Mouse (Mus musculus) forebrain, postnatal 0 days (tissue): Measurements from ENCODE around the gene Pigk. TPM values are rescaled to one million over a fixed set of nuclear protein-coding genes. Genes with fewer than 3 reads are reported as not detected.

Experiments
- ATAC-seq: fragments of 200-750 bp; cut with Nextera tagmentation; 2 replicates; pipeline ENCODE4 v1.8.0; 2017; ENCODE audit warnings: mild to moderate bottlenecking, moderate library complexity
- DNase-seq: peaks from one replicate; pipeline ENCODE4 v3.0.0-alpha.2; 2015
- H3K27ac ChIP-seq: fragments of 300-500 bp; sonication (generic); 2 replicates; pipeline ENCODE4 v1.5.1; 2014; ENCODE audit warnings: low read depth, mild to moderate bottlenecking, antibody characterized with exemption, low read length, moderate library complexity, mixed read lengths
- H3K27me3 ChIP-seq: fragments of 300-500 bp; sonication (generic); 2 replicates; pipeline ENCODE4 v1.6.1; 2014; ENCODE audit warnings: mild to moderate bottlenecking, low read length, mixed read lengths; ENCODE audit not compliant: insufficient read depth
- H3K36me3 ChIP-seq: fragments of 300-500 bp; sonication (generic); 2 replicates; pipeline ENCODE4 v1.6.1; 2014; ENCODE audit warnings: mild to moderate bottlenecking, moderate library complexity; ENCODE audit not compliant: insufficient read depth
- H3K4me1 ChIP-seq: fragments of 300-500 bp; sonication (generic); 2 replicates; pipeline ENCODE4 v1.6.1; 2014; ENCODE audit warnings: antibody characterized with exemption; ENCODE audit not compliant: insufficient read depth
- H3K4me2 ChIP-seq: fragments of 300-500 bp; sonication (generic); 2 replicates; pipeline ENCODE4 v1.6.1; 2014; ENCODE audit warnings: low read depth, mild to moderate bottlenecking, moderate library complexity
- H3K4me3 ChIP-seq: fragments of 300-500 bp; sonication (generic); 2 replicates; pipeline ENCODE4 v1.5.1; 2014; ENCODE audit warnings: low read depth, low read length, mixed read lengths
- H3K9ac ChIP-seq: fragments of 300-500 bp; sonication (generic); 2 replicates; pipeline ENCODE4 v1.6.1; 2014; ENCODE audit warnings: mild to moderate bottlenecking
- H3K9me3 ChIP-seq: fragments of 300-500 bp; sonication (generic); 2 replicates; pipeline ENCODE4 v1.6.1; 2016; ENCODE audit warnings: low read length
- CTCF ChIP-seq: sonication (generic); IDR thresholded peaks from 2 replicates; pipeline ENCODE4 v1.5.1; 2016; ENCODE audit warnings: antibody characterized with exemption, control low read depth, low read depth
- WGBS: fragments of 180-500 bp; shearing (Covaris S2); extraction: QIAGEN DNeasy Blood & Tissue Kit; methylation state at CpG from one replicate; pipeline ENCODE4 v1.1.7; 2014; 5-methylcytosine and 5-hydroxymethylcytosine counted together
- polyA plus RNA-seq: library from polyadenylated mRNA; unstranded; fragments of >200 nt; fragmentation: Nextera tagmentation; extraction: Ambion mirVana; gene quantifications from 2 replicates; pipeline ENCODE4 v1.2.1, GENCODE M21; 2015
- total RNA-seq: library from RNA; depleted of rRNA; stranded (reverse); fragments of >200 nt; gene quantifications from 2 replicates; pipeline ENCODE4 v1.2.3, GENCODE M21; 2014

Gene Pigk
- total and polyA plus RNA-seq, 2 experiments from 2014 or later: 31.8 to 46.0 TPM

- Histone ChIP-seq H3K4me2 (no peak overlapping the region), H3K36me3 (no peaks in the 10 kb centered on the region), H3K9me3 (no peaks in the 10 kb centered on the region), H3K9ac (no peak overlapping the region), H3K27me3 (no peaks in the 10 kb centered on the region), H3K4me3 (no peak overlapping the region), H3K27ac (no peak overlapping the region), H3K4me1 (no peaks in the 10 kb centered on the region)
- DNase-seq (peak; percentile 29), ATAC-seq (no peak)
- WGBS: 25% methylated on average over 2 of the region's 2 CpGs
- TF ChIP-seq CTCF: no peak
Observed at GRCm38 (mm10) chr3:152756896-152757295, 43.0 kb downstream of the Pigk start.

- Histone ChIP-seq H3K4me2 (no peak overlapping the region), H3K9me3 (no peaks in the 10 kb centered on the region), H3K36me3 (no peaks in the 10 kb centered on the region), H3K9ac (no peak overlapping the region), H3K4me1 (no peaks in the 10 kb centered on the region), H3K4me3 (no peak overlapping the region), H3K27ac (no peak overlapping the region), H3K27me3 (no peaks in the 10 kb centered on the region)
- no peak for TF ChIP-seq CTCF
- DNase-seq: peak; percentile 37
- ATAC-seq: peak; percentile 54
- WGBS: 66% methylated on average over 12 of the region's 12 CpGs
Observed at GRCm38 (mm10) chr3:152757464-152758393, 43.8 kb downstream of the Pigk start.

GRCm38 (mm10) chr3:152758500-152759032 lies 44.7 kb downstream of the Pigk start:
- 63% methylated on average over 15 of the region's 15 CpGs for WGBS
- H3K9ac ChIP-seq: no peak overlapping the region
- no peak for TF ChIP-seq CTCF
- H3K27me3 ChIP-seq: no peaks in the 10 kb centered on the region
- ATAC-seq (peak; percentile 15; the same call in 1 of the 2 replicates), DNase-seq (peak; percentile 42)
- H3K4me3 ChIP-seq: no peak overlapping the region
- H3K27ac ChIP-seq: no peak overlapping the region
- H3K4me1 ChIP-seq: no peaks in the 10 kb centered on the region
- H3K4me2 ChIP-seq: no peak overlapping the region
- no peaks in the 10 kb centered on the region for H3K9me3 ChIP-seq
- no peaks in the 10 kb centered on the region for H3K36me3 ChIP-seq

GRCm38 (mm10) chr3:152761116-152761515 lies 47.2 kb downstream of the Pigk start:
- peak; percentile 74 for TF ChIP-seq CTCF
- no peak overlapping the region for H3K4me3 ChIP-seq
- DNase-seq (peak; percentile 82), ATAC-seq (no peak)
- no peaks in the 10 kb centered on the region for H3K4me1 ChIP-seq
- no peak overlapping the region for H3K27ac ChIP-seq
- no peaks in the 10 kb centered on the region for H3K9me3 ChIP-seq
- H3K27me3 ChIP-seq: no peaks in the 10 kb centered on the region
- WGBS: 18% methylated on average over 7 of the region's 7 CpGs
- no peak overlapping the region for H3K9ac ChIP-seq
- H3K4me2 ChIP-seq: no peak overlapping the region
- H3K36me3 ChIP-seq: no peaks in the 10 kb centered on the region

GRCm38 (mm10) chr3:152761661-152762060 lies 47.8 kb downstream of the Pigk start:
- Histone ChIP-seq H3K27ac (no peak overlapping the region), H3K9me3 (no peaks in the 10 kb centered on the region), H3K27me3 (no peaks in the 10 kb centered on the region), H3K4me1 (no peaks in the 10 kb centered on the region), H3K9ac (no peak overlapping the region), H3K4me2 (no peak overlapping the region), H3K4me3 (no peak overlapping the region), H3K36me3 (no peaks in the 10 kb centered on the region)
- peak; percentile 59 for ATAC-seq
- 65% methylated on average over 8 of the region's 8 CpGs for WGBS
- DNase-seq: peak; percentile 31
- peak; percentile 47; the same call in 1 of the 2 replicates for TF ChIP-seq CTCF

- Histone ChIP-seq H3K4me1 (no peaks in the 10 kb centered on the region), H3K36me3 (peaks cover under 1% of the 10 kb centered on the region; the same call in 1 of the 2 replicates), H3K27ac (no peak overlapping the region), H3K9me3 (no peaks in the 10 kb centered on the region), H3K4me2 (no peak overlapping the region), H3K9ac (no peak overlapping the region), H3K27me3 (no peaks in the 10 kb centered on the region), H3K4me3 (no peak overlapping the region)
- WGBS: 91% methylated on average over 8 of the region's 8 CpGs
- TF ChIP-seq CTCF: no peak
- no peak for DNase-seq
- ATAC-seq: no peak
Observed at GRCm38 (mm10) chr3:152762302-152762701, 48.4 kb downstream of the Pigk start.
